In the genomic region with DNA sequence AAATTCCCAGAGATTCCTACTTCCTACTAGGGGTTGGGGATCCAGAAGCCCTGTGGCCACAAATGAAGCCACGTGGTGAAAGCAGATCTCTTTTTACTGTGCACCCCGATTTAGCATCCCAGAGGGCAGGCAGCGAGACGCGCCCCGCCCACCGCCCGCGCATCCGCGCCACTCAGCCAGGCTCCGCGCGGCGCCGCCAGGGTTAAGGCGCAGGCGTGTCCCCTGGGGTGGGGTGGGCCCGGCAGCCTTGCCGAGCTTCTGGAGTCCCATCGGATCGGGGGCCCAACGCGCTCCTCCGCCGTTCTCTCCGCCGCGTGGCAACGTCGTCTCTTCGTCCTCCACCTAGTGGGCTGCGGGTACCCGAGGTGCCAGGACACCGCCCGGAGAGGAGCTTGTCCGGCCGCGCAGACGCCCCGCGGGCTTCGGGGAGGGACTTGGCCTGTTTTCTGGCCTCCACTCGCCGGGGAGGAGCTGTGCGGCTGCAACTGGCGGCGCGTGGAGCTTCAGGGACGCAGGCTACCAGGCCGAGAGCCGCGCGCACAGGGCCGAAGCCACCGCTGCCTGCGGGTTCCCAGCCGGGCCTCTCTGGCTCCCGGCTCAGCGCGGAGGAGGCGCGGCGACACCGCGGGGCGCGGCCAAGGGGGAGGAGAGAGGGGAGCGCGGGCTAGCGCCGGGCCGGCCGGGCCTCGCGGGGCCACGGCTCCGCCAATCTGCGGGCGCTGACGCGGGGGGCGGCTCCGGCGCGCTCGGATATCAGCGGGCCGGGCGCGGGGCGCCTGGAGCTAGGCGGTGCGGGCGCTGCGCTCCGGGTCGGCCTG, we compare ENCODE assay signal across 8 mouse cellular contexts. TPM values are rescaled to one million over a fixed set of nuclear protein-coding genes. Genes with fewer than 3 reads are reported as not detected.
A peak's percentile ranks its signal among the peaks of the same experiment; 100 is the strongest.
DNase-seq lines count a peak whose midpoint lies in the region; ATAC-seq and TF ChIP-seq lines count a peak whose summit lies in the region.

A gene (plus strand): TSS at position 212 of the 818 bp plus-strand sequence.

- ATAC-seq in intestine, embryonic 16.5 days: peak; percentile 95

- WGBS in bone marrow, adult 2 months: under 1% methylated on average over 97 of the region's 98 CpGs
- WGBS in intestine, embryonic 16.5 days: under 1% methylated on average over 78 of the region's 98 CpGs

- no peak for TF ChIP-seq CTCF in bone marrow, adult 2 months (IDR thresholded peaks at IDR 0.05; ENCODE audit: control insufficient read depth, insufficient read depth, low read length)

- intact Hi-C loops in left cerebral cortex, postnatal 14 days (cut with DNase I): no loop called here

- peak; percentile 69 for DNase-seq in embryo, embryonic 9.5 days (ENCODE audit: extremely low spot score)
- DNase-seq in gonadal fat pad, adult 2 months (ENCODE audit: low read depth): no peak
- DNase-seq in left cerebral cortex, postnatal 14 days (ENCODE audit: low spot score in 2 of 2): peak; percentile 69 to 77
- DNase-seq in right cerebral cortex, postnatal 14 days: peak; percentile 78
- no peak for DNase-seq in c-Kit-positive CD71-positive TER-119-positive erythroid progenitor cells, embryonic 14.5 days (ENCODE audit: low spot score)

- H3K4me1 ChIP-seq in bone marrow, adult 2 months (ENCODE audit: control insufficient read depth, insufficient read depth, low read length): no peaks in the 10 kb centered on the region
- peaks cover 25% of the 10 kb centered on the region for H3K4me1 ChIP-seq in intestine, embryonic 16.5 days (ENCODE audit: control insufficient read depth, insufficient read depth, low read length)
- peaks cover 20% of the 10 kb centered on the region for H3K4me1 ChIP-seq in megakaryocyte, embryonic 14.5 days

- no peaks in the 10 kb centered on the region for H3K36me3 ChIP-seq in intestine, embryonic 16.5 days (ENCODE audit: control insufficient read depth, insufficient read depth, low read length)
- peaks cover 6% of the 10 kb centered on the region for H3K36me3 ChIP-seq in megakaryocyte, embryonic 14.5 days (replicated peaks; ENCODE audit: low read length)

- peak within 1 kb of the TSS; percentile 97 for H3K4me2 ChIP-seq in intestine, embryonic 16.5 days (ENCODE audit: low read depth, low read length)

- TF ChIP-seq POLR2A in bone marrow, adult 2 months (IDR thresholded peaks at IDR 0.05; ENCODE audit: borderline replicate concordance, control insufficient read depth, low read depth, low read length): no peak

- peak within 1 kb of the TSS; percentile 43; the same call in 1 of the 2 replicates for H3K27ac ChIP-seq in bone marrow, adult 2 months (ENCODE audit: control insufficient read depth, insufficient read depth, low read depth, low read length, poor library complexity)
- peak within 1 kb of the TSS; percentile 81 for H3K27ac ChIP-seq in intestine, embryonic 16.5 days (ENCODE audit: low read length)

- peaks cover 11% of the 10 kb centered on the region; the same call in 1 of the 2 replicates for H3K27me3 ChIP-seq in intestine, embryonic 16.5 days (replicated peaks; ENCODE audit: control insufficient read depth, insufficient read depth, low read length)
- H3K27me3 ChIP-seq in megakaryocyte, embryonic 14.5 days (replicated peaks): peaks cover 94% of the 10 kb centered on the region

- H3K9ac ChIP-seq in intestine, embryonic 16.5 days (ENCODE audit: low read depth, low read length): peak within 1 kb of the TSS; percentile 86

- no peaks in the 10 kb centered on the region for H3K9me3 ChIP-seq in intestine, embryonic 16.5 days (ENCODE audit: control insufficient read depth, low read length)
- H3K9me3 ChIP-seq in megakaryocyte, embryonic 14.5 days: no peaks in the 10 kb centered on the region

- H3K4me3 ChIP-seq in bone marrow, adult 2 months (replicated peaks; ENCODE audit: control insufficient read depth, low read depth, low read length): peak within 1 kb of the TSS; percentile 55
- peak within 1 kb of the TSS; percentile 69 for H3K4me3 ChIP-seq in intestine, embryonic 16.5 days (ENCODE audit: low read length)
- peak within 1 kb of the TSS; percentile 89 for H3K4me3 ChIP-seq in megakaryocyte, embryonic 14.5 days (replicated peaks)

RNA-seq across cellular contexts. Expression of the gene that starts here (rescaled TPM):
- polyA plus RNA-seq in bone marrow, adult 2 months (2011; ENCODE audit: insufficient read depth, insufficient read length, low replicate concordance, missing spikeins): 2.4 TPM in 1 of 2 replicates, not detected in the other
- polyA plus RNA-seq in gonadal fat pad, adult 2 months (2012; rRNA removed): 27.8 and 28.8 TPM in 2 replicates
- 3.4 and 3.6 TPM in 2 replicates for polyA plus RNA-seq in intestine, embryonic 16.5 days (2015; fragmentation: Nextera tagmentation; extraction: Ambion mirVana)
- 10 to 100 TPM; 37.9 to 42.1 TPM for total RNA-seq in left cerebral cortex, postnatal 14 days (2021)
- 8.0 and 54.6 TPM in 2 replicates for polyA plus RNA-seq in megakaryocyte, embryonic 14.5 days (2012; ENCODE audit: insufficient read depth, low replicate concordance)

Comparison
In these comparisons a context has a peak if more than half of its experiments do, and no peak if none do; other contexts are left out.
1. DNase-seq: peak in embryo, embryonic 9.5 days (single experiment), left cerebral cortex, postnatal 14 days (2 of 2) and right cerebral cortex, postnatal 14 days (single experiment); none in gonadal fat pad, adult 2 months (single experiment) and c-Kit-positive CD71-positive TER-119-positive erythroid progenitor cells, embryonic 14.5 days (single experiment).
2. Peak in every context shown above with its lines, with median percentiles within 50 percentile points of each other: H3K4me3 ChIP-seq.